Mouse (Mus musculus): ENCODE results near the gene Kif19a. TPM values are rescaled to one million over a fixed set of nuclear protein-coding genes. Genes with fewer than 3 reads are reported as not detected.

The Kif19a gene
- not detected for polyA plus RNA-seq (2014; fragmentation: Illumina TruSeq; extraction: RNeasy Lipid Tissue Mini Kit (QIAGEN cat#74804); ENCODE audit: low replicate concordance)

GRCm38 (mm10) chr11:114764820-114765818, at the start of gene Kif19a:
Gene Kif19a, plus strand, starts transcription at chr11:114765388.

GRCm38 (mm10) chr11:114726965-114727825, 38.0 kb upstream of the Kif19a start, which contains the start of gene Dnaic2:
Gene Dnaic2, plus strand, starts transcription at chr11:114727408.

GRCm38 (mm10) chr11:114795848-114796322, 30.7 kb downstream of the Kif19a start, which contains the start of gene Btbd17:
Gene Btbd17, minus strand, starts transcription at chr11:114795945.

GRCm38 (mm10) chr11:114798624-114799023, 33.4 kb downstream of the Kif19a start, which contains the start of gene Gpr142:
Gene Gpr142, plus strand, starts transcription at chr11:114798924.

Other genes starting within 250 kb of the Kif19a start
- gene Rpl38, start 96.9 kb upstream of the Kif19a start, polyA plus RNA-seq (2014; fragmentation: Illumina TruSeq; extraction: RNeasy Lipid Tissue Mini Kit (QIAGEN cat#74804); ENCODE audit: low replicate concordance) = 43.6 TPM
- gene Ttyh2, start 90.0 kb upstream of the Kif19a start, polyA plus RNA-seq (2014; fragmentation: Illumina TruSeq; extraction: RNeasy Lipid Tissue Mini Kit (QIAGEN cat#74804); ENCODE audit: low replicate concordance) = 3.2 TPM
- not detected for gene Dnaic2, start 38.0 kb upstream of the Kif19a start, polyA plus RNA-seq (2014; fragmentation: Illumina TruSeq; extraction: RNeasy Lipid Tissue Mini Kit (QIAGEN cat#74804); ENCODE audit: low replicate concordance)
- not detected for gene Btbd17, start 30.6 kb downstream of the Kif19a start, polyA plus RNA-seq (2014; fragmentation: Illumina TruSeq; extraction: RNeasy Lipid Tissue Mini Kit (QIAGEN cat#74804); ENCODE audit: low replicate concordance)
- gene Gpr142, start 33.5 kb downstream of the Kif19a start, polyA plus RNA-seq (2014; fragmentation: Illumina TruSeq; extraction: RNeasy Lipid Tissue Mini Kit (QIAGEN cat#74804); ENCODE audit: low replicate concordance) = not detected
- gene Gprc5c, start 85.8 kb downstream of the Kif19a start, polyA plus RNA-seq (2014; fragmentation: Illumina TruSeq; extraction: RNeasy Lipid Tissue Mini Kit (QIAGEN cat#74804); ENCODE audit: low replicate concordance) = 0.33 TPM
- gene Cd300a, start 124.7 kb downstream of the Kif19a start, polyA plus RNA-seq (2014; fragmentation: Illumina TruSeq; extraction: RNeasy Lipid Tissue Mini Kit (QIAGEN cat#74804); ENCODE audit: low replicate concordance) = 6.1 TPM
- not detected for gene Cd300lb, start 169.0 kb downstream of the Kif19a start, polyA plus RNA-seq (2014; fragmentation: Illumina TruSeq; extraction: RNeasy Lipid Tissue Mini Kit (QIAGEN cat#74804); ENCODE audit: low replicate concordance)
- not detected for gene Cd300c, start 203.8 kb downstream of the Kif19a start, polyA plus RNA-seq (2014; fragmentation: Illumina TruSeq; extraction: RNeasy Lipid Tissue Mini Kit (QIAGEN cat#74804); ENCODE audit: low replicate concordance)
- gene Cd300ld, start 224.5 kb downstream of the Kif19a start, polyA plus RNA-seq (2014; fragmentation: Illumina TruSeq; extraction: RNeasy Lipid Tissue Mini Kit (QIAGEN cat#74804); ENCODE audit: low replicate concordance) = 1.8 TPM
- gene Cd300c2, start 236.5 kb downstream of the Kif19a start, polyA plus RNA-seq (2014; fragmentation: Illumina TruSeq; extraction: RNeasy Lipid Tissue Mini Kit (QIAGEN cat#74804); ENCODE audit: low replicate concordance) = 0.67 TPM